Mouse (Mus musculus) cerebellum, postnatal 25 days (tissue): Measurements from ENCODE around the gene Dock3.

Experiments used
- DNase-seq, 2 experiments: peaks; one replicate each; pipeline ENCODE4 v3.0.0; 2021; ENCODE audit warnings: mixed read lengths in 2 of 2

Gene Dock3

DNA sequence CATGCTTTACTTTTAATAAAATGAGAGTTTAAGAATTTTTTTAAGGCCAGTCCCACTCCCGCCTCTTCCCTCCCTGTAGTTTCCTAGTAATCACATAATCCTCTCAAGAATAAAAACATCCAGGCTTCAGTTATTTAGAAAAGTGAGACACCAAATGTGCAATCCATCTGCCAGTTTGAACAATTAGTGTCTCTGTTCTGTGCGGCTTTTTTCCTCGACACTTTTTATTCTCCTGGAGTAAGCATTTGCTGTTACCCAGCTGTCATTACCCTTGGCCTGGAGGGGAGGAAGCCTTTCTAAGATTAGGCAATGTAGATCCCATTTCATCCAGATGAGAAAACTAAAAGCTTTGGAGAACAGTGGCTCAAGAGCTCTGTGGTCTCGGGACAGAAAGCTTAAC, 221.9 kb downstream of the Dock3 start:
- DNase-seq: no peak

DNA sequence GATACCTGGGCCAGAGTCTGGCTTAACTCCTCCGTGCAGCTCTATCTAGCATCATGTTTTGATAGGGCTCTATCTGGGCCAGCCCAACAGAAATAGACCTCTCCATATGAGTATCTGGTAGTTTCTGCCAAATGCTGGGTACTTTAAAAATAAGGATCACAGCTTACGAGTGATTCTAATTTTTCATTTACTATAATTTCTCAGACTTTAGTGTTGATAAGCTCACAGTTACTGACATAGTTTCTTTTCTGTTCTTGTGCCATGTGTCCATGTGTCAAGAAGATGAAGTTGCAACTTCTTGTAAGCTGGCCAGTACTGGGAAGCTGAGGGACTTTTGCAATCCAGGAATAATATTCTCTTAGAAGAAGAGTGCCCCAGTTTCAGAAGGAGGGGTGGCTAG, 228.5 kb downstream of the Dock3 start:
- DNase-seq: no peak

DNA sequence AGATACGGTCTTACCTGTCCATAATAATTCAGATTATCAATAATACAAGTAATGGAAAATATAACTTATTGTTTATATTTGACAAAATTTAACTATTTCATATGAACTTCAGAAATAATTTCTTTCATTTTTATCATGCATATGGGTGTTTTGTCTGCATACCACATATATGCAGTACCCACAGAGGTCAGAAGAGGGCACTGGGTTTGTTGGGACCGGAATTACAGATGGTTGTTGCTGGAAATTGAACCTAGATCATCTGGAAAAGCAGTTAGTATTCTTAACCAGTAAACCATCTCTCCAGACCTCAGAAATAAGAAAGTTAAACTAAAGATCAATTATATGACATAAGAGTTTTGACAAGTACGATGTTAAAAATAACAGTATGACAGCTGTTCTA, 261.0 kb downstream of the Dock3 start:
- peak; percentile 15 to 62 for DNase-seq

DNA sequence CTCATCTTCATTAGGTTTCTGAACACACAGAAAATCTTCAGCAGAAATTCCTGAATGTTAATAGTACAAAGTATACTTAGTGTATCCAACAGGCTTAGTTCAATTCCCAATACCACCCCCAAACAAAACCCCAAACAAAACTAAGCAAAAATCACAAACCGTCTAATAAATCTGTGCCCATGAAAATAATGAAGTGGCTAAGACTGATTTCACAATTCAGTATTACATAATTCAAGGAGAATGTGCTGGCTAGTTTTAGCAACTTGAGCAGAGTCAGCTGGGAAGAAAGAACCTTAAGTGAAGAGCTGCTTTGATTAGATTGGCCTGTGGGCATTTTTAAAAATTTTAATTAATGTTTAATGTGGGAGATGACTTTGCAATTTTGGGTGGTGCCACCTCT, 273.3 kb downstream of the Dock3 start:
- DNase-seq: no peak

DNA sequence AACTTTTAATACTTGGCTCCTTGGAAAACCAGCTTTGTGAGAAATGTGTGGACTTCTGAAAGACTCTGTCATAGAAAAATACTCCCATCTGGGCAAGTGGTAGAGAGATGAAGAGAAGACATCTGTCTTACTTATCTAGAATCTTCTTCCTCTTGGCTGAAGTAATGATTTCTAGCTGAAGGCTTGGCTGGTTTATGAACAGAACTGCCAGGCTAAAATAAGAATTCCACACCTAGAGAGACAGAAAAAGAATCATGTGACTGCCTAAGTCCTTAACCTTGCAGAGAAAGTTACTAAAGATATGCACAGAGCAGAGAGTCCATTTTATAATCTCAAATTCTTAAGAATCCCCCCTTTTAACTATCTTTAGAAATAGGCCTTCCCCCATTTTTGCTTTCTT, 276.2 kb downstream of the Dock3 start:
- DNase-seq: no peak

DNA sequence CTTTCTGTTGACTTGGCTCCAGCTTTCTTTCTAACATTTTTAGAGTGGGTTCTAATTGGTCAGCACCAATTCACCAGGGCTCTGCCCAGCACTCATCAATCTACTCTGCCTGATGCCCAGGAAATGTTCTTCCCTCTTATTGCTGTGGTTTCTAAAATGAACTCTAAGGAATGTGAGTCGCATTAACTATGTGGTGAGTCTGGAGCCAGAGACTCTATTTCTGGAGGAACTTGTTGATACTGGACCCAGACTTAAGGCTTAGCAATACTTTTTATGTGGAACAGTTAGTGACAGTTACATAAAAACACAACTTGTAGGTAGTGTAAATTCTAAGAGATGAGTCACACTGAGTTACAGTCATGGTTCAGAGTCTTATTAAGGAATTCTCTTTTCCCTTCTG, 296.7 kb downstream of the Dock3 start:
- DNase-seq: no peak

DNA sequence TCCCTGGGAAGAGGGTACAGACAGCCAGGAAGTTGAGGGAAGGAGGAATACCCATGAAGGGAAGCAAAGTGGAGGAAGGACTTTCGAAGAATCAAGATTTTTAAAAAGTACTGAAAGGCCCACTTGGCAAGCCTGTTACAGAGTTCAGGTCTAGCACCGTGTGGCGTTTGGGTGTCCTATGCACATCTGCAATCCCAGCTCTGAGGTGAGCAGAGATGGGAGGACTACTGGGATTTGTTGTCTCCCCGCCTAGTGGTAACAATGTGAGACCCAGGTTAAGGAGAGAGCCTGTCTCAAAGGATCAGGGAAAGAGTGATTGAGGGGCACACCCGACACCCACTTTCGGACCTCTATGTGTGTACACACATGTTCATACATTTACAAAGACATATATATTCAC, 316.8 kb downstream of the Dock3 start:
- no peak for DNase-seq

DNA sequence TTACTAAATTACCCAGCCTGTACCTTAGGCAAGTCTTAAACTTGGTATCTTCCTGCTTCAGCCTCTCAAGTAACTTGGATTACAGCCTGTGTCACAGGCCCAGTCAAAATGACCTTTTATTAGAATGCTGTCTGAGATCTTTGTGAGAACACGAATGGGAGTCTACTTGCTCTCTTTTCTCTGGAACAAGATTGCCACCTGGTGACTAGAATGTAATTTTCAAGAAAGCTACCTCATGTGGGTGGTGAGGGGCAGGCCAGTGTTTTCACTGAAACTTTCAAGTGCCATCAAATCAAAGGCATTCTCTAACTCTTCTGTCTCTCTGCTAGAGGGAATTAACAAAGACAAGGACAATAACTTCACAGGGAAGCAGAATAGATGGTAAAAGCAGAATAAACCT, 317.9 kb downstream of the Dock3 start:
- no peak for DNase-seq

DNA sequence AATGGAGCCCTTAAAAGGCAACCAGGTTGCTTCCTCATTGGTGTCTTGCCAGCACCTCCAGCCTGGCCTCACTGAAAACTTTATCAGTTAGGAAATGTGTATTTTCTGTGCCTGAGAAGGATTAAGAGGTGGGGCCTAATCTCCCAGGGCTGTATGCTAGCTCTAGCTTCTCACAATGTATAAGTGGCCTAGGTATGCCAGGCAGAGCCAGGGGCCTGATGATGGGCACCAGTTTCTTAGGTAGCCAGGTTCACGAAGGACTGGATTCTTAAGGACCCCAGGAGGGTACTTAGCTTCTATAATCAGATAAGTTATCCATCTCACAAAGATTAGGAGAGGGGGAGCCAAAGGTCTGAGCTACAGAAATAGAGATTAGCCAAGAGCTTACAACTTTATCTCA, 320.1 kb downstream of the Dock3 start:
- no peak for DNase-seq

DNA sequence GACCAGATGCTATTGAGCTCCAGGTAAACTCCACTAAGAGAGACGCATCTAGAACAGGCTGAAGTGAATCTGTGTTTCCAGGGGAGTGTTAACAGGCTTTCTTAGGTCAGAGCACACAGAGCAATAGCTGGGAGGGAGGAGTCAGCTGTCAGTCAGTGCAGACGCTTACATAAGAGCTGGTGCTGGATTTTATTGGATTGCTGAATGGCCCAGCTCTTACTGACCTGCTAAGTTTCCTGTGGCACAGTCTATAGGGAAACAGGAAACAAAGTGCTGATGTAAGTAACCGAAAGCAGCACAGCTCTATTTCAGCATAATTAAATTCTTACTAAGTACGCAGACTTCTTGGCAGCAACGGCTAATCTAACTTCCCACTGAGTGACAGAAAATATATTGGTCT, 323.0 kb downstream of the Dock3 start:
- no peak for DNase-seq

DNA sequence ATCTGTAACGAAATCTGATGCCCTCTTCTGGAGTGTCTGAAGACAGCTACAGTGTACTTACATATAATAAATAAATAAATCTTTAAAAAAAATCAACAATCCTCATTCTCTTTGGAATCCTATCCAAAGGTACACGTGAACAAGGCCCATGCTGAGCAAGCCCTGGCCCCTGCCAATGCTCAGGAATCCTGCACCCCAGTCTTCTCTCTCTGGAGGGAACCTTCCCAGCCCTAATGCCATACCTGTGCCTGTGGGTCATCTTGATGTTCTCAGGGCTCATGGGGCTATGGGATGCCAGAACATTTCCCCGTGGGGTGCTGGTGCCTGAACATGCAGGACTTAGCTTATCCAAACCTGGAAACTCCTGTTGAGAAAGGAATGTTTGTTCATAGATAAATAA, 323.5 kb downstream of the Dock3 start:
- no peak for DNase-seq

DNA sequence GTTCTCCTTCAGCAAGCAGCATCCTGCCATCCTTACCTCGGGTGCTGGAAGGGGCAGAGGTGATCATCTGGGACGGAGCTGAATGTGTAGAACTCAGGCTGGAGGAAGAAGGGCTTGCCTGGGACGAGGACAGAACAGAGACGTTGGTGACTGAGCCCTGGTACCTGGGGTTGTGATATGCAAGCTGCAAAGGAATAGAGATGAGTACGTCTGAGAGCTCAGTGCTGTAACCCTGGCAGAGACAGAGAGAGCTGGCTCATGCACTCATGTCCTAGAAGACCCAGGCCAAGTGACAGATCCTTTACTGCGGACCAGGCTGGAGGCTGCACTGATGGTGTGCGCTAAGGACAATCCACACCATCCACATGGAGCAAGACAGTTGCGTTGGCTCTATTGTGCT, 325.1 kb downstream of the Dock3 start:
- no peak for DNase-seq

DNA sequence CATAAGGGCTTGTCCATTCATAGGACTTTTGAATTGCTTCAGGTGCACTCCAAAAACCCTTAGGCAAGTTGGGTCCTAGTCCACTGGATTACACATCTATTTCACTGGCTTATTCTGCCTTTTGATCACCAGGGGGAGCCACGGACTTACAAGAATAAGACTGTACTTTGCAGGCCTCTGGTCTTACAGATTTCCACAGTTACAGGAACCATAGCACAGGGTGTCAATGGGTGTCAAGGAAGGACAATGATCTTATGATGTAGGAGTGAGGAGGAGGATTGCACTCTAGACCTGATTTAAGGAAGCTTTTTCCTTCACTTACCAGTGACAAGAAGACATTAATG, 327.9 kb downstream of the Dock3 start:
- DNase-seq: peak in 1 of 2 experiments; percentile 50

DNA sequence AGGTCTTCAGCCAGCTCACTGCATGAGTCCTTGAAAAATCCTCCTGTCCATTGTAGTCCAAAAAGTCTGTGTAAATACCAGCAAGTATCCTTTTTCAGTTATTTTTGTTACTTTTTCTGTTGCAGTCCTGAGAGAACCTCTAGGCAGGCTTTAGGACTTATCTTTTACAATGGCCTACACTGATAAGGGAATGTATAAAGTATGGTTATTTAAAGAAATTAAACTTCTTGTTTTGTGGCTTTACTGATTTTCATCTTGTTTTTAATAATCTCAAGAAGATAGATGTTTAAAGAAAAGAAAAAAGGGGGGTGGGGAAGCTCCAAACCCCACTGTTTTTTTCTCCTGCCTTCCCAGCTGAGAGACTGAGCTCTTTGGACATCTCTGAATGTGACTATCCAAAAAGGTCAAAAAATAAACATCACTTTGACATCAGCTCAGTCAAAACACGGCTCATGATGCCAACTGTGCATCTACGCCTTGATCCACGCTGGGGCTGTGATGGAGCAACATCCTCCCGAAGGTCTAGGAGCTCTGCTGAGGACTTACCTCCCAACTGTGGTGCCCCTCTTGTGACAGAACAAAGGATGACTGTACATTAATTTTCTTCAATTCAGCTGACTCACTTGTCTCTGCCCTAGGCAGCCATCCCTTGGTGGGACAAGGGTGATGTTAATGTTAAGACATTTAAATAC, 328.5 kb downstream of the Dock3 start:
- DNase-seq: no peak

DNA sequence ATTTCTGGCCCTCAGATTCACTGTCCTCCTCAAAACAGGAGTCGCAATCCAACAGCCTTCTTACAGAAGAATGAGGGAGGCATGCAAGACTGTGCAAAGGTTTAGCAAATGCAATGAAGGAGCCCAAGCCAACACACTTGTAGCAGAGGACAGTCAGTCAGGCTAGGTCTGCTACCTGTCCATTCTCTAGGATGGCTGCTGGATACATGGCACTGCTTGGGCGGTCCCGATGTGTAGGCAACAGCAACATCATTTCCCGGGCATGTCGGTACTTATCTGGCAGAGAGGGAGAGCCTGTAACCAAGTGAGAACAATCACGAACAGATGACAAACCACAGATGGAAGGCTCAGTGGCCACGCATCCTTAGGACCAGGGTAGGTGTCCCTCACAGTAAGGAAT, 330.1 kb downstream of the Dock3 start:
- DNase-seq: no peak

DNA sequence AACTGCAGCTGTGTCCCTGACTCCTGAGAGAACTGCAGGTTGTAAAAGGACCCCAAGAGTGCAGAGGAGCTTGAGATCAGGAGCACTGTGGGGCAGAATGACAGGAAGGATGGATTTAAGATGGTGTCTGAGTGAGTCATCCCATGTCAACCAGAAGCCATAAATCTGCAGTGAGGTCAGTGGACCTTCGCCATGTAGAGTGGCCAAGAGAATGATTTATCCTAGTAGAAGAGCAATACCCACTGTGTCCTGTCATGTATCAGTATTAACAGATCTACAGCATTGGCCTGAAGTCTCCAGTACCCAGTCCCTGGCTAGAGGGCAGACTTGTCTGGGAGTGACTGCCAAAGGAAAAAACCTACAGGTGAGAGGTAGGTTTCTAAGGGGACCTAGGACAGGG, 332.8 kb downstream of the Dock3 start:
- no peak for DNase-seq

DNA sequence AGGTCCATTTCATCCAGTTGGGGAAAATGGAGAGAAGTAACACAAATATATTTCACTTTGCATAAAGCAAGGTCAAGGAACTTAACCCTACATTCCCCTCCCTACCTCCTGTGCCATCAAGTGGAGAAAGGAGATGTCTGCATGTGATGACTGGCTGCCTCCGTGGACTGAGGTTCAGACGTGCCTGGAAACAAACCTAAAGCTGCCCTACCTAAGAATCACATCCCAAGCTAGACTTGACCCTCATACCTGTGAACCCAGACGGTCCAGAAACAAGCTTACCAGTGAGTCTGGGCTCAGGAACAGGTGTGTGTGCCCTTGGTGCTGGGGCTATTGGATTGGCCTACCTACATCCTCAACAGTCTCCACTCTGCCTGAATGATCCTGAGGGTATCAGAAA, 338.4 kb downstream of the Dock3 start:
- DNase-seq: no peak

DNA sequence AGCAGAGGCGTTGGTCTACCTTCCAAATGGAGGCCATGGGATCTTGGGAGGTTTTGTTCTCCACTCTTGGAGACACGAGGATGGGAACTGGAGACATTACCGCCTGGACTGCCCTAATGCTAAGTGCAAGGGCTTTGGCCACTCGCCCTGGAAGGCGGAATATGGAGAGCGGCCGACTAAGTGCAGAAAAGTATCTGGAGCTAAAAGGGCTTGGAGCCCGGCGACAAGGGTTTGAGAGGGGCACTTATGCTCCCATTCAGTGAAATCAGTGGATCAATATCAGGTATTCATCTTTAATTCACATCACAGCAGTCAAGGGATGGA, 339.2 kb downstream of the Dock3 start:
- no peak for DNase-seq

DNA sequence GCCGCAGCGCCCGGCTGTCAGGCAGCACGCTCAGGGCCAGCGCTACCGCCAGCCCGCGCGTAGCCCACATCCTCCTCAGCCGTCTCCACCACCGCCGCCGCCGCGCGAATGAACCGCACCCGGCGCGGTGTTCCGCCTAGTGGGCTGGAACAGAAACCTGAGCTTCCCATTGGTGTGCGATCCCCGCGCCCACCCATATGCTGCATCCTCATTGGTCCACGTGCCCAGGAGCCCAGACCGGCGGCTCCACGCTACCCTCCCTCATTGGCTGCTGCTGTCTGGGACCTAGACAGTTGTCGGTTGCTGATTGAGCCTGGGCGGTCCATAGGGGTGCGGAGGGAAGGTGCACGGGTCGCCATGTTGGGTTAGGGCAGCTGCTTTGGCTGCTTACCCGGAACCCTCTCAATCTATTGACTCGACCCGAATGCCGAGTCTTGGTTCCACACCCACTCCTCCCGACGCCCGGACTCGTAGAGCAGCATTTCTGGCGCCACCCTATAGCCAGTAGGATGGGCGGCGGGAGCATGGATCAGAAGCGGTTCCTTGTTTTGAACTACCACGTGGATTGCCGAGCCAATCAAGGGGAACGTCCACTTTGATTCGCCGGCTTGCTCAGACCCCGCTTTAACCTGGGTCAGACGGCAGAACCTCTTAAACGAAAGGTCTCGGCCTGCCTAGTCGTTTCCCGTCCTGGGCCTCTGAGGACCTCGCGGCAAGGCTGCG, 339.7 kb downstream of the Dock3 start, which contains the start of gene Manf:
TSS of gene Manf (minus strand) at position 151 of the 723 bp plus-strand sequence.
- DNase-seq: peak; percentile 96 to 97

DNA sequence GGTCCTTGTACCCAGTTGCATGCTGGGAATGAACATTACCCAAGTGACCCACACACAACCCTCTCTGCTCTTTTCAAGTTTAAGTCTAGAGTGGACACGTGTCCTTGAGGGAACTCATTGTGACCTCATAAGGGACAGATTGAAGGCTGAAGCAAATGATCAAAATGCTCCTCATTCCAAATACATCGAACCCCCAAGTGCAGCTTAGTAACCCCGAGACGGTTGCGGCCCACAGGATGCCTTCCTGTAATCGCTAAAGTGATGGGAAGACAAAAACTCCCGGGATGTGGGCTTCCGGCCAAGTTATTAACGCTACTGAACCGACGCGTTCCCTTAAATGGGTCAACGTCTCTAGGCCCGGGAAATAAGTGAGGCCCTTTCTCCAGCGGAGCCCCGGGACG, 340.4 kb downstream of the Dock3 start:
- no peak for DNase-seq

DNA sequence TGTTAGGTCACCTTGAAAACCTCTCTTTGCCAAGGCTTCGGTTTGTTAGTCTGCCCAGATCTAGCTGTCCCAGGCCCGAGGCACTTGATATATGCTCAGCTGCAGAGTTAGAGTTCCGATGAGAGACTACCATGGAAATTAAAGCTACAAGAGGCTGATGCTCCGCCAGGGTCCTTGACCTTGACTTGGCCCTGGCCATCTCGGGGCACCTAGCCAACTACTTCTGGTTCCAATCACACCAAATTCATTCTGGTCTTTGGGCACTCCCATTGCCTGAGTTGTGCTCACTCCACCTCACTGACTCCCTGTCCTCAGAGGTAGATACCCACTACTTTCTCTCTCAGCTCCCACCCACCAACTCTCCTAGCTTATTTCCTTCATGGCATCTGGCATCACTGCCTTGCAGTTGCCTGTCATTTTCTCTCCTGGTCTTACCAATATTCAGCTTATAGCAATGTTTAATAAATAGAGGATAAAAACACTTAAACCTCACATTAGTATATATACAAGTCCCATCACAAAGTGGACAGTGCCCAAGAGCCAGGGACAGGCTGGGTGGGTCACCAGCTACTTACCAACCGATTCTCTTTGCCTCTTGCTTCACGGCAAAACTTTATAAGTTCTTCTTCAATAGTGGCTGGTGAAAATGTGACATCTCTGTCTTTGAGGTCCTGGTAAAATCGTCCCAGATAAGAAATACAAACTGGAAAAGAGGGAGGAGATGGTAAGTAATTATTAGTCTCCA, 341.0 kb downstream of the Dock3 start:
- peak in 1 of 2 experiments; percentile 46 for DNase-seq

DNA sequence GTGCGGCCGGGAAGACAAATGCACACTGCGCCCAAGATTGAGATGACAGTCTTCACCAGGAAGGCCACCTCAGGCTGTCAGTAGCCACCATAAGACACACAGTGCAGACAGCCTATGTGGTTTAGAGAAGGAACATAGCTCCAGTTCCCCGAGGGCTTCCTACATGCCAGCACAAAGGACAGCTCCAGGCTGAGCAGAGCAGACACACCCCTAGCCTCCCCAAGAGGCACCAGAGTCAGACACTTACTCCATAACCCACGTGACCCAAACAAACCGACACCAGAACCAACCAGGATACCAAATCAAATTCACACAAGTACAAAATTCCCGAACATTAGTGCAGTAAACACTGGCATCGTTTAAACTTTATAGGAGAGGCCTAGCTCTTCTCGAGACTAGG, 342.4 kb downstream of the Dock3 start:
- no peak for DNase-seq

DNA sequence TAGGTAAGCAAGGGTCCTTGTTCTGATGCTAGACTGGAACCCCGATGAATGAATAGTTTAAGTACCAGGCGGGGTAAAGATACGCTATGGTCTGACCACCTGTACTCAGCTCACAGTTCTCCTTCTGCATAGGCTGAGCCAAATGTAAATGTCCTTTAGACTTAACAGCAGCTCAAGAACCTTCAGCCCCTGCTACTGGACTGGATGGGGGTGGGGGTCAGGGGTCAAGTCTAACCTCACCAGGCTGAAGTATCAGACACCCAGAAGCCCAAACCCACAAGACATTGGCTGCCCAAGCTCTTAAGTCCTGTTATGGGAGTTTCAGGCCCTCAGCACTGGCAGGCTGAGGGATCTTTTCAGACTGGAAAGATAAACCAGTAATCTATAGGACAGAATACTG, 343.4 kb downstream of the Dock3 start:
- no peak for DNase-seq
